Mouse (Mus musculus) embryonic fibroblast, embryonic 13.5 days (primary cell): ENCODE results near the gene Dlx3.

Source experiments
- CTCF ChIP-seq: IDR thresholded peaks from 2 replicates; pipeline ENCODE4 v1.5.1; 2011; ENCODE audit warnings: mild to moderate bottlenecking, control low read depth, low read length, moderate library complexity, borderline replicate concordance; ENCODE audit not compliant: insufficient read depth
- POLR2A ChIP-seq: IDR thresholded peaks from 2 replicates; pipeline ENCODE4 v1.6.1; 2011; ENCODE audit warnings: low read depth, mild to moderate bottlenecking, control low read depth, low read length, moderate library complexity

DNA sequence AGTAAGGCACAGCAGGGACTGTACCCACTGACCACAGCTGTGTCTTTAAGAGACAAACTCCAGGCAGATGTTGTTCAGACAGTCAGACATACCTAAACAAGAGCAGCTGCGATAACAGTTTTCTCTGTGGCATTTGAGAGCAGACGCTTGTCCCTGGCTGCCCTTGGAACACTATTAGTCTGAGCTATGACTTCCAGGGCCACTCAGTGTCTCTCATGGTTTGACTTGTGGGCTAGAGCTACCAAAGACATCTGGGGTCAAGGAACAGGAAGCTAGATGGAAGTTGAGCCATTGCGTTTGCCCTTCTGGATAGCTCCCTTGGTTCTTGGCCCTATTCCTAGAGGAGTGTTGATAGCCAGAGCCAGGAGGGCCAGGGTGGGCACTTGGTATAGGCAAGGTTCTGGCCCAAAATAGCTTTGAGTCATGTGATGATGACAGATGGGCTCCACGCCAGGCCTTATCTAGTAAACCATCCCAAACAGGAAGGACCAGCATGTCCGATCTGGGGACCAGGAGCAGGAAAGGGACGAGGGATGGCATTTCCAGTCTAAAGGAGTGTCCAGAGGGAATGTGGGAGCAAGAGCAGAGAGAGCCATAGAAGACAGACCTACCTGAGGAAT is 40.6 kb upstream of the Dlx3 start:
- no peak for TF ChIP-seq POLR2A
- no peak for TF ChIP-seq CTCF
